Mouse (Mus musculus): ENCODE data around the gene Txk.

Txk gene

GRCm38 (mm10) chr5:72681451-72681850 lies 71.1 kb downstream of the Txk start:
- peak in 1 of 2 experiments; percentile 15 for DNase-seq

- DNase-seq: peak in 1 of 2 experiments; percentile 4
These were observed 77.5 kb downstream of the Txk start for GRCm38 (mm10) chr5:72674994-72675542.

GRCm38 (mm10) chr5:72671017-72671699 lies 81.4 kb downstream of the Txk start:
- DNase-seq: no peak

GRCm38 (mm10) chr5:72668351-72668750 lies 84.2 kb downstream of the Txk start:
- DNase-seq: no peak

- DNase-seq: no peak
These were observed 86.1 kb downstream of the Txk start for GRCm38 (mm10) chr5:72666428-72666827.

GRCm38 (mm10) chr5:72665281-72665680 lies 87.3 kb downstream of the Txk start:
- peak in 1 of 2 experiments; percentile 52 for DNase-seq

- DNase-seq: no peak
These were observed 87.7 kb downstream of the Txk start for GRCm38 (mm10) chr5:72664854-72665253.

GRCm38 (mm10) chr5:72664126-72664525 lies 88.5 kb downstream of the Txk start:
- no peak for DNase-seq

GRCm38 (mm10) chr5:72661051-72661781 lies 91.4 kb downstream of the Txk start:
- no peak for DNase-seq

GRCm38 (mm10) chr5:72658375-72658774 lies 94.2 kb downstream of the Txk start:
- no peak for DNase-seq

GRCm38 (mm10) chr5:72656270-72656791 lies 96.2 kb downstream of the Txk start:
- DNase-seq: no peak

- DNase-seq: no peak
These were observed 99.4 kb downstream of the Txk start for GRCm38 (mm10) chr5:72653068-72653674.

GRCm38 (mm10) chr5:72648987-72649735 lies 103.4 kb downstream of the Txk start:
- no peak for DNase-seq

- DNase-seq: no peak
These were observed 104.5 kb downstream of the Txk start for GRCm38 (mm10) chr5:72647958-72648595.

- peak; percentile 19 to 29 for DNase-seq
These were observed 105.1 kb downstream of the Txk start, which contains the start of gene Nipal1 for GRCm38 (mm10) chr5:72647418-72647907. TSS of gene Nipal1 (plus strand) at chr5:72647795.

GRCm38 (mm10) chr5:72646996-72647395 lies 105.6 kb downstream of the Txk start:
- no peak for DNase-seq

- no peak for DNase-seq
These were observed 106.4 kb downstream of the Txk start for GRCm38 (mm10) chr5:72646131-72646530.

Measured in kidney, adult 8-10 months (tissue).